Mouse (Mus musculus): ENCODE measurements around the gene Olfr1002. TPM values are rescaled to one million over a fixed set of nuclear protein-coding genes. Genes with fewer than 3 reads are reported as not detected.
"Not testable (repeated sequence)": the region's sequence is repeated elsewhere in the genome, so short reads cannot be mapped to it uniquely, and the experiment has no call there.

Olfr1002 gene
- not detected for total RNA-seq (2021)

GRCm38 (mm10) chr2:85650604-85651003 lies at the start of gene Olfr1002:
TSS of gene Olfr1002 (minus strand) at chr2:85650704.
- DNase-seq, result no peak
- intact Hi-C loops (cut with DNase I), result no loop called here

DNA sequence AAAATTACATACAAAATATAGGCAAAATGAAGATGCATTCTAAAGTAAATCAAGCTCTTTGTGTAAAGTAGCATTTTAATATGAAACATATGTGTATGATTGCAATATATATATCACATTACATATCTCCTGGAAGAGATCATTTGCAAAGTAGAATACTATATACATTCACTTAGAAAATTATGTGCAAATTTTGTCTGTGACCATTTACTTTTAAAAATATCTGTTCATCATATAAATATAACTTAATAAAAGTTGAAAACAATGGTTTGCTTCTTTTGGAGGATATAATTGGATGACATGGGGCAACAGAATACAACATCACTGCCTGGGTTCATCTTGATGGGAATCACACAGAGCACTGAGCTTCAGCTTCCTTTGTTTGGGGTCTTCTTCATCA lies 38.6 kb upstream of the Olfr1002 start, which contains the start of gene Olfr1008:
TSS of gene Olfr1008 (plus strand) at position 301 of the 400 bp plus-strand sequence.
- no peak for DNase-seq
- intact Hi-C loops (cut with DNase I), result no loop called here

DNA sequence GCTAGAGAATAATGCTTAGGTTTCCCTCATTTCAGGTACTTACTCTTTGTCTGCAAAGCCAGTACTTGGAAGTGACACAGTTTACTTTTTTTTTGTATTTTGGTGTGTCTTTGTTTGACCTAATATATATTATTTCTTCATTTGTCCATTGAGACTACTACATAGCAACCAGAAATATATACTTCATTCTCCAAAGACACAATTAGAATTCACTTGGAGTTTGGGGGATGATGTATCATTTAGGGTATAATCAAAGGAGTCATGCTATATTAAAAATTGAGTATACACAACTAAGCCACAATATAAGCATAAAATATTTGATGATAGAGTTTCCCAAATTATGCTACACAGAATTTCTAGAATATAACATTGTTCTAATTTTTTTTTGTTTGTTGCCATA lies 28.2 kb upstream of the Olfr1002 start, which contains the start of gene Olfr1006:
TSS of gene Olfr1006 (minus strand) at position 101 of the 400 bp plus-strand sequence.
- intact Hi-C loops (cut with DNase I), result no loop called here

GRCm38 (mm10) chr2:85664355-85664754 lies 13.9 kb upstream of the Olfr1002 start, which contains the start of gene Olfr154:
TSS of gene Olfr154 (minus strand) at chr2:85664455.
- DNase-seq; intact Hi-C loops (cut with DNase I): not testable (repeated sequence)

More for the DNA sequence above, 28.2 kb upstream of the Olfr1002 start, which contains the start of gene Olfr1006:
- no peak for DNase-seq

- intact Hi-C loops (cut with DNase I), result no loop called here
- no peak for DNase-seq
Measured at GRCm38 (mm10) chr2:85611803-85612202, 38.7 kb downstream of the Olfr1002 start, which contains the start of gene Olfr1000. TSS of gene Olfr1000 (minus strand) at chr2:85611903.

Other genes with a start within 250 kb of the Olfr1002 start
- not detected for gene Olfr992, start 241.2 kb downstream of the Olfr1002 start, total RNA-seq (2021)
- gene Olfr993, start 235.8 kb downstream of the Olfr1002 start, total RNA-seq (2021), result not detected
- gene Olfr994, start 214.3 kb downstream of the Olfr1002 start, total RNA-seq (2021), result not detected
- gene Olfr995, start 207.1 kb downstream of the Olfr1002 start, total RNA-seq (2021), result not detected
- gene 4833423E24Rik, start 131.7 kb downstream of the Olfr1002 start, total RNA-seq (2021), result not detected
- gene Olfr996, start 71.5 kb downstream of the Olfr1002 start, total RNA-seq (2021), result not detected
- not detected for gene Olfr998, start 61.8 kb downstream of the Olfr1002 start, total RNA-seq (2021)
- not detected for gene Olfr1000, start 38.8 kb downstream of the Olfr1002 start, total RNA-seq (2021)
- gene Olfr154, start 13.8 kb upstream of the Olfr1002 start, total RNA-seq (2021), result not detected
- gene Olfr1006, start 28.1 kb upstream of the Olfr1002 start, total RNA-seq (2021), result not detected
- gene Olfr1008, start 38.7 kb upstream of the Olfr1002 start, total RNA-seq (2021), result not detected
- gene Olfr1009, start 64.7 kb upstream of the Olfr1002 start, total RNA-seq (2021), result not detected
- not detected for gene Olfr1012, start 112.1 kb upstream of the Olfr1002 start, total RNA-seq (2021)
- not detected for gene Olfr1013, start 116.4 kb upstream of the Olfr1002 start, total RNA-seq (2021)
- gene Olfr1014, start 122.0 kb upstream of the Olfr1002 start, total RNA-seq (2021), result not detected
- gene Olfr1015, start 131.3 kb upstream of the Olfr1002 start, total RNA-seq (2021), result not detected
- not detected for gene Olfr1016, start 151.8 kb upstream of the Olfr1002 start, total RNA-seq (2021)
- not detected for gene Olfr1018, start 167.8 kb upstream of the Olfr1002 start, total RNA-seq (2021)
- gene Olfr1019, start 194.8 kb upstream of the Olfr1002 start, total RNA-seq (2021), result not detected
- gene Olfr1020, start 196.3 kb upstream of the Olfr1002 start, total RNA-seq (2021), result not detected
- gene Olfr1022, start 217.9 kb upstream of the Olfr1002 start, total RNA-seq (2021), result not detected
- not detected for gene Olfr1023, start 234.9 kb upstream of the Olfr1002 start, total RNA-seq (2021)